46 mouse cellular contexts compared by ENCODE assay signal in genomic region chr7:43815211-43815610, GRCm38 (mm10). TPM values are rescaled to one million over a fixed set of nuclear protein-coding genes. Genes with fewer than 3 reads are reported as not detected.
"Had no signal": no experiment of that assay in that cellular context is flagged by ENCODE, and none has a peak within 500 bp of the region (broad histone marks: within the 10 kb centered on the region; RNA-seq: fewer than 3 reads in every experiment).

No protein-coding gene starts in this region.

- H3K9ac ChIP-seq: limb, embryonic 12.5 days; limb, embryonic 13.5 days; limb, embryonic 15.5 days; liver, embryonic 13.5 days; liver, embryonic 14.5 days; liver, embryonic 15.5 days; liver, postnatal 0 days; lung, embryonic 14.5 days; lung, embryonic 15.5 days; midbrain, embryonic 12.5 days; midbrain, embryonic 13.5 days; midbrain, embryonic 15.5 days; neural tube, embryonic 12.5 days had no signal

- ATAC-seq: liver, postnatal 0 days; lung, postnatal 0 days; midbrain, embryonic 13.5 days; midbrain, embryonic 15.5 days; midbrain, embryonic 16.5 days had no signal

- H3K36me3 ChIP-seq: limb, embryonic 10.5 days; limb, embryonic 12.5 days; limb, embryonic 13.5 days; limb, embryonic 15.5 days; liver, embryonic 13.5 days; liver, embryonic 15.5 days; lung, embryonic 15.5 days; midbrain, embryonic 10.5 days; midbrain, embryonic 12.5 days; midbrain, embryonic 13.5 days; midbrain, embryonic 15.5 days; neural tube, embryonic 12.5 days had no signal

- H3K27ac ChIP-seq: limb, embryonic 10.5 days; limb, embryonic 12.5 days; limb, embryonic 13.5 days; limb, embryonic 15.5 days; liver, embryonic 13.5 days; liver, embryonic 14.5 days; liver, embryonic 15.5 days; lung, embryonic 15.5 days; macrophage; midbrain, embryonic 10.5 days; midbrain, embryonic 12.5 days; midbrain, embryonic 13.5 days; midbrain, embryonic 15.5 days; neural tube, embryonic 12.5 days had no signal

- DNase-seq: left cerebral cortex, postnatal 4 days; liver; liver, embryonic 13.5 days; liver, postnatal 0 days; lung, adult 18-20 months; lung, adult 2 months; lung, embryonic 14.5 days; lung, postnatal 10 days; lung, postnatal 14 days; lung, postnatal 36 days; lung, postnatal 4 days; midbrain, embryonic 14.5 days had no signal

- H3K4me1 ChIP-seq: limb, embryonic 10.5 days; limb, embryonic 12.5 days; limb, embryonic 13.5 days; limb, embryonic 15.5 days; liver, embryonic 13.5 days; liver, embryonic 15.5 days; lung, embryonic 15.5 days; megakaryocyte, embryonic 14.5 days; midbrain, embryonic 10.5 days; midbrain, embryonic 12.5 days; midbrain, embryonic 13.5 days; midbrain, embryonic 15.5 days; neural tube, embryonic 12.5 days had no signal

- H3K4me3 ChIP-seq: limb, embryonic 10.5 days; limb, embryonic 12.5 days; limb, embryonic 13.5 days; limb, embryonic 15.5 days; liver, embryonic 13.5 days; liver, embryonic 15.5 days; lung, embryonic 15.5 days; megakaryocyte, embryonic 14.5 days; midbrain, embryonic 10.5 days; midbrain, embryonic 12.5 days; midbrain, embryonic 13.5 days; midbrain, embryonic 15.5 days; myocyte; neural tube, embryonic 12.5 days had no signal

- H3K27me3 ChIP-seq: limb, embryonic 15.5 days; liver, embryonic 13.5 days; liver, embryonic 15.5 days; lung, embryonic 15.5 days; midbrain, embryonic 12.5 days; midbrain, embryonic 13.5 days; midbrain, embryonic 15.5 days; neural tube, embryonic 12.5 days had no signal

- H3K9me3 ChIP-seq: limb, embryonic 10.5 days; limb, embryonic 12.5 days; limb, embryonic 13.5 days; limb, embryonic 15.5 days; liver, embryonic 13.5 days; liver, embryonic 15.5 days; lung, embryonic 15.5 days; megakaryocyte, embryonic 14.5 days; midbrain, embryonic 10.5 days; midbrain, embryonic 12.5 days; midbrain, embryonic 13.5 days; midbrain, embryonic 15.5 days; neural tube, embryonic 12.5 days had no signal

- H3K4me2 ChIP-seq: limb, embryonic 12.5 days; limb, embryonic 13.5 days; limb, embryonic 15.5 days; liver, embryonic 13.5 days; liver, embryonic 15.5 days; lung, embryonic 14.5 days; lung, embryonic 15.5 days; midbrain, embryonic 11.5 days; midbrain, embryonic 12.5 days; midbrain, embryonic 13.5 days; midbrain, embryonic 15.5 days; neural tube, embryonic 12.5 days had no signal

RNA-seq across cellular contexts. Expression of gene Klk7, which starts 4.1 kb away (rescaled TPM):
- total RNA-seq: left cerebral cortex, adult 8-10 months; left cerebral cortex, postnatal 10 days; left cerebral cortex, postnatal 14 days; left cerebral cortex, postnatal 25 days; left cerebral cortex, postnatal 36 days; liver, adult 2 months; megakaryocyte progenitor cell, adult 5-6 weeks; megakaryocyte, adult 5-6 weeks; megakaryocyte-erythroid progenitor cell, adult 5-6 weeks; monocyte, adult 5-6 weeks had no signal
- polyA plus RNA-seq: limb, embryonic 10.5 days; limb, embryonic 11.5 days; limb, embryonic 12.5 days; limb, embryonic 13.5 days; liver, adult 2 months; liver, embryonic 13.5 days; liver, embryonic 14.5 days; liver, embryonic 15.5 days; liver, embryonic 16.5 days; liver, postnatal 0 days; lung, embryonic 15.5 days; lung, embryonic 16.5 days; lung, postnatal 0 days; macrophage; midbrain, embryonic 10.5 days; midbrain, embryonic 12.5 days; midbrain, embryonic 13.5 days; midbrain, embryonic 14.5 days; midbrain, embryonic 15.5 days; midbrain, embryonic 16.5 days; myocyte; neural tube, embryonic 11.5 days; neural tube, embryonic 12.5 days had no signal

RNA-seq across cellular contexts. Expression of gene Klk6, which starts 9.1 kb away (rescaled TPM):
- total RNA-seq: left cerebral cortex, postnatal 10 days; left cerebral cortex, postnatal 14 days; left cerebral cortex, postnatal 4 days; liver, adult 2 months; megakaryocyte progenitor cell, adult 5-6 weeks; megakaryocyte, adult 5-6 weeks; megakaryocyte-erythroid progenitor cell, adult 5-6 weeks; midbrain, postnatal 0 days; monocyte, adult 5-6 weeks had no signal
- polyA plus RNA-seq: limb, embryonic 10.5 days; limb, embryonic 12.5 days; limb, embryonic 13.5 days; limb, embryonic 14.5 days; liver, adult 2 months; liver, embryonic 13.5 days; liver, embryonic 14.5 days; liver, embryonic 15.5 days; liver, embryonic 16.5 days; liver, postnatal 0 days; lung, embryonic 14.5 days; lung, embryonic 15.5 days; lung, embryonic 16.5 days; lung, postnatal 0 days; macrophage; midbrain, embryonic 10.5 days; midbrain, embryonic 11.5 days; midbrain, embryonic 12.5 days; midbrain, embryonic 13.5 days; midbrain, embryonic 14.5 days; midbrain, embryonic 15.5 days; midbrain, embryonic 16.5 days; midbrain, postnatal 0 days; myocyte; neural tube, embryonic 11.5 days; neural tube, embryonic 12.5 days had no signal

RNA-seq across cellular contexts. Expression of gene Klk8, which starts 17.8 kb away (rescaled TPM):
- polyA plus RNA-seq: macrophage, myocyte had no signal

RNA-seq across cellular contexts. Expression of gene Klk9, which starts 23.5 kb away (rescaled TPM):
- total RNA-seq: left cerebral cortex, adult 8-10 months; left cerebral cortex, postnatal 10 days; left cerebral cortex, postnatal 14 days; left cerebral cortex, postnatal 25 days; left cerebral cortex, postnatal 36 days; left cerebral cortex, postnatal 4 days; liver, adult 2 months; megakaryocyte progenitor cell, adult 5-6 weeks; megakaryocyte, adult 5-6 weeks; megakaryocyte-erythroid progenitor cell, adult 5-6 weeks; midbrain, postnatal 0 days; monocyte, adult 5-6 weeks had no signal
- polyA plus RNA-seq: limb, embryonic 11.5 days; liver, adult 2 months; liver, embryonic 13.5 days; liver, embryonic 14.5 days; liver, embryonic 15.5 days; liver, embryonic 16.5 days; liver, postnatal 0 days; lung, embryonic 14.5 days; macrophage; midbrain, embryonic 10.5 days; midbrain, embryonic 11.5 days; midbrain, embryonic 12.5 days; midbrain, embryonic 14.5 days; midbrain, postnatal 0 days; myocyte; neural tube, embryonic 11.5 days; neural tube, embryonic 12.5 days had no signal

RNA-seq across cellular contexts. Expression of gene Klk5, which starts 26.6 kb away (rescaled TPM):
- total RNA-seq: left cerebral cortex, adult 8-10 months; left cerebral cortex, postnatal 10 days; left cerebral cortex, postnatal 14 days; left cerebral cortex, postnatal 25 days; left cerebral cortex, postnatal 36 days; left cerebral cortex, postnatal 4 days; liver, adult 2 months; megakaryocyte progenitor cell, adult 5-6 weeks; megakaryocyte, adult 5-6 weeks; megakaryocyte-erythroid progenitor cell, adult 5-6 weeks; midbrain, postnatal 0 days; monocyte, adult 5-6 weeks had no signal
- polyA plus RNA-seq: limb, embryonic 10.5 days; limb, embryonic 11.5 days; limb, embryonic 12.5 days; liver, adult 2 months; liver, embryonic 13.5 days; liver, embryonic 14.5 days; liver, embryonic 15.5 days; liver, embryonic 16.5 days; liver, postnatal 0 days; lung, embryonic 14.5 days; lung, embryonic 15.5 days; lung, embryonic 16.5 days; lung, postnatal 0 days; macrophage; midbrain, embryonic 10.5 days; midbrain, embryonic 11.5 days; midbrain, embryonic 13.5 days; midbrain, embryonic 14.5 days; midbrain, embryonic 15.5 days; midbrain, embryonic 16.5 days; midbrain, postnatal 0 days; myocyte; neural tube, embryonic 11.5 days; neural tube, embryonic 12.5 days had no signal
